Comparison of ENCODE assay signal across 16 mouse cellular contexts in the genomic region with DNA sequence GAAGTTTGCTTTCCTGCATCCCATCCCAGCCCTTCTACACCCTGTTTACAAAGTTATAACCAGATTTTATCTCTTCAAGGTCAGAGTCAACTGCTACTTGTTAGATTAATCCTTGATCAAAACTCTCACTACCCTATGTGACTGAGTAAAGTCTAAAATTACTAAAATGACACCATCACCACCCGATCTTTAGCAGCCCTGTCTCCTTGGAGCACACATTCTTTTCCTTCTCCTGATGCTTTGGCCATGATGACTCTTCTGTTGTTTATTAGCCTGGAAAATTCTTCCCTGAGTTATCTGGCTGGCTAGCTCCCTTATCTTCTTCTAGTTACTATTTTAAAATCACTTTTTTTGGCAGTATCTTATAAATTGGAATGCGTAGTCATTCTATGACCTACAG.
"Had no signal": no experiment of that assay in that cellular context is flagged by ENCODE, and none has a peak within 500 bp of the region (broad histone marks: within the 10 kb centered on the region; RNA-seq: fewer than 3 reads in every experiment).

No protein-coding gene starts in this region.

- ATAC-seq: liver, postnatal 0 days; midbrain, embryonic 15.5 days had no signal

- H3K4me1 ChIP-seq: liver, embryonic 13.5 days; neural tube, embryonic 12.5 days had no signal

- H3K9me3 ChIP-seq: limb, embryonic 12.5 days; liver, embryonic 13.5 days; lung, embryonic 15.5 days; megakaryocyte, embryonic 14.5 days; midbrain, embryonic 15.5 days; neural tube, embryonic 12.5 days had no signal

- H3K4me3 ChIP-seq: limb, embryonic 12.5 days; liver, embryonic 13.5 days; lung, embryonic 15.5 days; megakaryocyte, embryonic 14.5 days; midbrain, embryonic 15.5 days; neural tube, embryonic 12.5 days had no signal

- H3K4me2 ChIP-seq: limb, embryonic 12.5 days; liver, embryonic 13.5 days; lung, embryonic 15.5 days; midbrain, embryonic 11.5 days; midbrain, embryonic 15.5 days; neural tube, embryonic 12.5 days had no signal

- H3K36me3 ChIP-seq: limb, embryonic 12.5 days; liver, embryonic 13.5 days; lung, embryonic 15.5 days; midbrain, embryonic 15.5 days; neural tube, embryonic 12.5 days had no signal

- H3K27me3 ChIP-seq: limb, embryonic 12.5 days; liver, embryonic 13.5 days; lung, embryonic 15.5 days; midbrain, embryonic 15.5 days; neural tube, embryonic 12.5 days had no signal

- DNase-seq: kidney, postnatal 36 days; layer of hippocampus, adult 9-11 months; layer of hippocampus, postnatal 36 days; liver; liver, embryonic 13.5 days; liver, postnatal 0 days; lung, postnatal 14 days; thymus, postnatal 4 days had no signal

- H3K27ac ChIP-seq: limb, embryonic 12.5 days; liver, embryonic 13.5 days; lung, embryonic 15.5 days; macrophage; midbrain, embryonic 15.5 days; neural tube, embryonic 12.5 days; stomach, postnatal 0 days had no signal

- H3K9ac ChIP-seq: limb, embryonic 12.5 days; liver, embryonic 13.5 days; liver, postnatal 0 days; lung, embryonic 15.5 days; midbrain, embryonic 15.5 days; neural tube, embryonic 12.5 days had no signal
